Mouse (Mus musculus): ENCODE results near the gene Farp2. TPM values are rescaled to one million over a fixed set of nuclear protein-coding genes. Genes with fewer than 3 reads are reported as not detected.
"Not testable (repeated sequence)": the region's sequence is repeated elsewhere in the genome, so short reads cannot be mapped to it uniquely, and the experiment has no call there.

Gene Farp2
- total RNA-seq, 2 experiments from 2014 or later, result 11.5 to 11.9 TPM

DNA sequence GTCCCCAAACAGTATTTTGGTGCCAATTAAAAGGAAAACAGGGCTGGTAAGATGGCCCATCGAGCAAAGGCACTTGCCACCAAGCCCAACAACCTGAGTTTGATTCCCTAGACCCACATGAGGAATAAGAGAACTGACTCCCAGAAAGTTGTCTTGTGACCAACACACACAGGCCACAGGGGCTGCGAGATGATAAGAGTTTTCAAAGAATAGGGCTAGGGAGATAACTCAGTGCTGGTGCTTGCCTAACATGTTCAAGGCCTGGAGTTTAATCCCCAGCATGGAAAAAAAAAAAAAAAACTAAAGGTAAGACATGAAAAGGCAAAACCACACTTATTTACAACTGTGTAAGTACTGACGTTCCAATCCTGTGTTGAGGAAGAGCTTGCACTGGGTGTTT, 118.9 kb downstream of the Farp2 start:
- no peak for DNase-seq
- intact Hi-C loops (cut with DNase I), result no loop called here

GRCm38 (mm10) chr1:93632723-93633122, 120.8 kb downstream of the Farp2 start:
- DNase-seq, result no peak
- intact Hi-C loops (cut with DNase I), result no loop called here

DNA sequence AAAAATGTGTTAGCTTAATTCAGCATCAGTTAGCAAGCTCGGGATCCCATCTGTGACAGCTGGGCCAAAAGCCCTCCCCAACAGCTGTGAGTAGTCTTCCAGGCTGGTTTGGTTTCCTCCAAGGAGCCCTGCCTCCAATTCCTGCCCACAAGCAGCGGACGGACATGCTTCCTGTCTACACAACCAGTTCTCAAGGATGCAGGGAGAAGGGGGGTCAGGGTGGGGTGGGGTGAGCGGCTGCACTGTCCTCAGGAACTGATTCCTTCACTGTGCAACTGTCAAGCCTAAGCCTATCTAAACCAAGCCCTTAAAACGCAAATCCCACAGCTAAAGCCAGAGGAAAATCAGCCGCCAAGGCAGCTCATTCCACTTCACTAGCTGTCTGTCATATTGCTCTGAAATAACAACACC, 122.6 kb downstream of the Farp2 start:
- peak in 1 of 2 experiments; percentile 25 for DNase-seq
- intact Hi-C loops (cut with DNase I), result no loop called here

GRCm38 (mm10) chr1:93635091-93635579, 123.3 kb downstream of the Farp2 start:
- intact Hi-C loops (cut with DNase I), result no loop called here
- DNase-seq, result no peak

- intact Hi-C loops (cut with DNase I), result no loop called here
- peak; percentile 94 to 98 for DNase-seq
These were observed 123.8 kb downstream of the Farp2 start for GRCm38 (mm10) chr1:93635580-93636192.

DNA sequence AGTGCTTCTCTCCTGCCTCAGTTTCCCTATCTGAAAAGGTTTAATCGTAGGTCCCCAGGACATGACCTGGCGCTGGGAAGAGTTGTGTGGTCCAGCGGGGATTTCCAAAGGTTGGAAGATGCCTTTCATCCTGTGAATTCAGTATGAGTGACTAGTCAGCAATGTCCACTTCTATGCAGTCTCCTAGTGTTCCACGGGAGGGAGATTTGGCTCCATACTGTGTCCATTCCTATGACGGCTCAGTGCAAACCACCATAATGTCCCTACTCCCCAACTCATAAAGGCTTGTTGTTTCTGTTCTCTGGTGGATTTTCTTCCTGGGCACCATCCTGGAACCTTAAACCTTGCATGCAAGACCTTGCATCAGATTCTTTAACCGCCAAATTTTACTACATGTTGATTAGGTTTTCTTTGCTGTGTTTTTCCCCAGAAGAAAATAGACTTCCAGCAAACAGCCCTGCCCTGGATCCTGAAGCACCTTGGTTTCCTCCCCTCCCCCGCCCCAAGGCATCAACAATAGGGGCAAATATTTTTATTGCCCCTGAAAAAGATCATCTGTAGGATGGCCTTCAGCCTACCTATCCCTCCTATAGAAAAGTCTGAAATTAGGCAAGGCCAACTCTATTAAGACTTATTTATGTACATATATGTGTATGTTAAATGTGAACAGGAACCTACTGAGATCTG, 124.5 kb downstream of the Farp2 start:
- no peak for DNase-seq

DNA sequence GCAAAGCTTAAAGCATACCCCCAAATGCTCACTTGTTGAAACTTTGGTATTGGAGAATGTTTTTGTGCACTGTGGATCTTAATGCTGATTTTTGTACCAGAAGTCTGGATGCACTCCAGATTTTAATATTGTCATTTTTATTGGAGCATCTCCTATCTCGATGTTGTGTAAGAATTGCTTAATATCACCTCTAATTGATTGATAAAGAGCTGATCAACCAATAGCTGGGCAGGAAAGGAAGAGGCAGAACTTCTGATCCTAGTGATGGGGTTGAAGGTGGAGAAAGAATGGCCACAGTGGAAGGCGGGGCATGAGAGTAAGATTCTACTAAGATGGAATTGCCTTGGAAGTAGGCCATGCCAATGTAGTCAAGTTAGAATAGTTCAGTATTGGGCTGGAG, 130.1 kb downstream of the Farp2 start:
- DNase-seq, result no peak
- intact Hi-C loops (cut with DNase I), result no loop called here

More for the DNA sequence above, 124.5 kb downstream of the Farp2 start:
- intact Hi-C loops (cut with DNase I), result no loop called here

DNA sequence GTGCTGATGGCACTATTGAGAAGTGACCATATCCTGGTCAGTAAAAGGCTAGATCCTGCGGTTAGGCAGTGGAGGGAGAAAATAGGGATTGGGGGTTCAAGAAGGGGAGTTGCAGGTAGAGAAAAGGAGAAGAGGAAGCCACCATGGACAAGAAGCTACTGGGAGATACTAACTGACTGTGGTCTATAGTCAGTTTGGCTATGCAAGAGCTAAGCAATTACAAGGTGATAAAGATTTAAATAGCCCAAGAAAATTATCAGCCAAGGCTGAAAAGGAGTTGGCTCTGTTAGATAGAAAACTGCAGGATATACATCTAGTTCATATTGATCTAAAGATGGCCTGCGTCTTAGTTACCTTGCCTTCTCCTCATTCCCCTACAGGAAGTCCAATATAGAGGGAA, 130.8 kb downstream of the Farp2 start:
- no peak for DNase-seq
- intact Hi-C loops (cut with DNase I), result no loop called here

DNA sequence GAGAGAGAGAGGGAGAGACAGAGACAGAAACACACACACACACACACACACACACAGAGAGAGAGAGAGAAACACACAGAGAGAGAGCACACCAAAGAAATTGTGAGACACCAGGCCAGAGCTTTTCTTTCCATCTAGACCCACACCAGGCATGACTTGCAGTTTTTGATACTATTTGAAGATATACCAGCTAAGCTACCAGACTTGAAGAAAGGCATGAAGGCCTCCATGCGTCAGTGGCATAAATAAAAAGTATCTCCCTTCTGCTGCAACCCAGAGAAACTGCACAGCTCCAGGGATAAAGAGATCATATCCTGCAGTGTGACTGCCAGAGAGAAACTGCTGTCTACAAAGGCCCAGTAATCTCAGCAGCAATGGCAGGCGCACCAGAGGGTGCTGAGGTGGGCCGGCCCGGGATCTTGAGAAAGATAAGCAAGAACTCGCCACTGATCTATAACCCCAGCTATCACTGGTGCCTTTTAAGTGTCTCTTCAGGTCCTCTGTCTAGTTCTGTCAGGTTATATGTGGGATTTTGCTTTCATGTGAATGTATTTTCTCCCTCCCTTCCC, 137.8 kb downstream of the Farp2 start:
- intact Hi-C loops (cut with DNase I), result no loop called here
- no peak for DNase-seq

- intact Hi-C loops (cut with DNase I), result no loop called here
- no peak for DNase-seq
These were observed 142.4 kb downstream of the Farp2 start for GRCm38 (mm10) chr1:93654275-93654674.

GRCm38 (mm10) chr1:93654798-93655197, 142.9 kb downstream of the Farp2 start:
- no peak for DNase-seq
- intact Hi-C loops (cut with DNase I), result no loop called here

DNA sequence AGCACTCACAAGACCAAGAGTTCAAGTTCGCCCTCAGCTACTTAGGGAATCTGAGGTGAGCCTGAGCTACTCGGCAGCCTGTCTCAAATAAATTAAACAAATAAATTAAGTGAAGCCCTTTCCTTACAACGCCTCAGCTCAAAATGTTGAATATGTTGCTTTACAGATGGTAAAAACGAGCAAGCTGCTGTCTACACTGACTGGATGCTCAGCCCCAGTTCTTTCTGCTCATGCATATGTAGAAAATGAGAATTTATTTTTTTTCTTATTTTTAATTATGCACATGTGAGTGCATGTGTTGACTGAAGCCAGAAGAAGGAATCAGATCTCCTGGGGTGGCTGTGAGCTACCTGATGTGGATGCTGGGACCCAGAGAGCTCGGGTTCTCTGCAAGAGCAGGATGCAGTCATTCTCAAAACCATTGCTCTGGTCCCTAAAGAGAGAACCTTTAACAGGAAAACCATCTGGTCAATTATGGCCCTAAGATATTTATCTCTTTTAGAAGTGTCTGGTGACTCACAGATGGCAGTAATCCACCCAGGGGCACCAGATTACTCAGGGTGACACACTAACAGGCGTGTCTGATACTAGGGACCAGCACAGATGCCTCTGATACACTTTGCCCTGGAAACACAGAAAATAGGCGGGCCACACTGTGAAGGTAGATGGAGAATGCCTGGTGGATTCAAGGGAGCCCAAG, 144.6 kb downstream of the Farp2 start:
- intact Hi-C loops (cut with DNase I), result no loop called here
- DNase-seq, result no peak

GRCm38 (mm10) chr1:93657025-93657360, 145.1 kb downstream of the Farp2 start:
- intact Hi-C loops (cut with DNase I), result no loop called here
- no peak for DNase-seq

DNA sequence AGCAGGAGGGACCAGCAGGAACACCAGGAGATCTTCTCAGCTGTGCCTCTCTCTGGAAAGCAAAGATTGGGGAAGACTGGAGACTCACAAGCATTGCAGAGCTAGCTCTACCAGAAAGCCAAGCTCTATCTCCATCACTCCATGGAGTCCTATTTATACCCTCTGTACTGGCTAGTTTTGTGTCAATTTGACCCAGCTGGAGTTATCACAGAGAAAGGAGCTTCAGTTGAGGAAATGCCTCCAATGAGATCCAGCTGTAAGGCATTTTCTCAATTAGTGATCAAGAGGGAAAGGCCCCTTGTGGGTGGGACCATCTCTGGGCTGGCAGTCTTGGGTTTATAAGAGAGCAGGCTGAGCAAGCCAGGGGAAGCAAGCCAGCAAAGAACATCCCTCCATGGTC, 146.7 kb downstream of the Farp2 start, which contains the start of gene Stk25:
TSS of gene Stk25 (minus strand) at position 101 of the 400 bp plus-strand sequence.
- DNase-seq; intact Hi-C loops (cut with DNase I): not testable (repeated sequence)

GRCm38 (mm10) chr1:93667760-93668400, 156.0 kb downstream of the Farp2 start:
- intact Hi-C loops (cut with DNase I), result loop anchor here (5.0 kb wide), 2 partner anchors 59 to 134 kb away; partner anchors contain the start of genes Dtymk and Ing5
- DNase-seq, result no peak

DNA sequence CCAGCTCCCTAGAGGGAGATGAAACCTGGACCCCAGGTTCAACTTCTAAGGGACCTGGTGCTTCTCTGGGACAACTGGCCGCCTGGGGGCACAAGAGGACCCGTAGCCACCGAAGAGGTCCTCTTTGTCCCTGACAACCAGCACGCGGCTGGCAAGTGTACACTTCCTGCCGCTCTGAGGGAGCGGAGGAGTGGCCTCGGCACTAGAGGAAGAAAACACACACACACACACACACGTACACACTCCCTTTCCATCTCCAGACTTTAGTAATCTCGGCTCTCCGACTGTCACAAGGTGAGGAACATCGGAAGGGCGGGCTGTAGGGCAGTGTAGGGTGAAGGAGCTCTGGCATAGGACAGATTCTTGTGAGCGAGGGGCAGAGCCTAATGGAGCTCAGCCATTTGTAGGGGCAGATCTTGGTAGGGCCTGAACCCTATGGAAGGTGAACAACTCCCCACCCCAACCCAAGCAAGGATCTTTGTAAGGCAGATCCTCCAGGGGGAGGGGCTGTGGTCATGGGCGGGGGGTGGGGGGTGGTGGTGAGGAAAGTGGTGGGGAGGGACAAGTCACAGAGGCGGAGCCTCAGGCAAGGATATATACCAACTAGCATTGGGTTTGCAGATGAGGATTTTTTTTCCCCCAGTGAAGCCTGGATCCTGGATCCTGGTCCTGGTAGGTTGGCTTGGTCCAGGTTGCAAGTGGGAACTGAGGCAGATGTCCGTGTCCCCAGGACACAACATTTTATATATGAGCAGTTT, 157.1 kb downstream of the Farp2 start:
- intact Hi-C loops (cut with DNase I), result loop anchor here (5.0 kb wide), 2 partner anchors 58 to 133 kb away; partner anchors contain the start of genes Dtymk and Ing5
- DNase-seq, result peak; percentile 65 to 80

GRCm38 (mm10) chr1:93669941-93670340, 158.1 kb downstream of the Farp2 start:
- DNase-seq, result no peak
- intact Hi-C loops (cut with DNase I), result loop anchor here (5.0 kb wide), 2 partner anchors 57 to 132 kb away; partner anchors contain the start of genes Dtymk and Ing5
